Mouse (Mus musculus): Measurements from ENCODE around the gene Myo1e.

DNA sequence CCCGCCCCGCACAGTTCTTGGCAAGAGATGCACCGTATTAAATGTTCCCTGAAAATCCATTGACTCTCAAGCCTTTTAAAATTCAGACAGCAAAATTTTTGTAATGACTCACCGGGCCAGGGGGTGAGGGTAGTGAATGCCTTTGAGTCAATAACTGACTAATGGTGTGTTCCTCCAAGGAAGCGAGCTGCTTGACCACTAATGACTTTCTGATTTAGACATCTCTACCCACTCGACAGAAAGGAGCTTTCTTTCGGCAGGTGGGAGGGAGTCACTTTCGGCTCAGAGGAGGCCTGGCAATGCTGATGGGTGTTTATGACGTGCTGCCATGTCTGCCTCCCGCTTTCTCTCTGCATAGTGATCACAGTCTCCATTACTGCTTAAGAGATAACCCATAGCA is 83.6 kb downstream of the Myo1e start:
- TF ChIP-seq EP300 (IDR thresholded peaks at IDR 0.05; ENCODE audit: insufficient read depth, low read depth, low read length) = no peak
- no peak for TF ChIP-seq CTCF (IDR thresholded peaks at IDR 0.05)
